In the genomic region with DNA sequence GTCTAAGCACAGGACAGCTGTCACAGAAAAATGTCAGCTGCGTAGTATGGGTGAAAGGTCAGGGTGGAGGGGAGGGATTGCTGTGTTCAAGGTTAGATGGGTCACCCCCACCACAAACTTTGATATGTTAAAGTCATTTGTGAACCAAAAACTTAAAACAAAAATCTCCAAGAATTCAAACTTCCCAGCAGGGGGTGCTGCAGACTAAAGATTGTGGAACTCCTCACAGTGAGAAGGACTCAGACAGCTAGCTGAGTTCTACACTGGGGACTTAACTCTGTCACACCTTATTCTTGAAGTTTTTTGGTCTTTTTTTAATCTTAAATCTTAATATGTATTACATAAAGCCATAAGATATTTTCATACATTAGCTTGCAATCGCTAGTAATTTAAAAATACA, we compare ENCODE assay signal across 8 mouse cellular contexts. TPM values are rescaled to one million over a fixed set of nuclear protein-coding genes. Genes with fewer than 3 reads are reported as not detected.
DNase-seq lines count a peak whose midpoint lies in the region; ATAC-seq lines count a peak whose summit lies in the region.

No protein-coding gene starts in this region.

- DNase-seq in CD4-positive, CD25-positive, alpha-beta regulatory T cell, adult 2 months (ENCODE audit: low read depth, low spot score): peak; percentile 27
- peak; percentile 34 for DNase-seq in kidney, adult 18-20 months
- no peak for DNase-seq in kidney, adult 11 months
- peak; percentile 61 for DNase-seq in MN1 (ENCODE audit: low spot score)
- DNase-seq in kidney, postnatal 14 days: peak; percentile 45
- peak; percentile 35 to 62 for DNase-seq in spleen, postnatal 36 days (ENCODE audit: low spot score in 2 of 2)
- DNase-seq in urinary bladder, adult 18-20 months (ENCODE audit: low spot score in 2 of 2): no peak

- no peak for ATAC-seq in CD4-positive, CD25-positive, alpha-beta regulatory T cell, adult 4 months

RNA-seq across cellular contexts. Expression of gene Prep, which starts 31.7 kb away (rescaled TPM):
- polyA plus RNA-seq in CD4-positive, CD25-positive, alpha-beta regulatory T cell, adult 4 months (2017; shearing (Covaris generic)): 1 to 10 TPM; 2.5 to 3.4 TPM

Comparison
In these comparisons a context has a peak if more than half of its experiments do, and no peak if none do; other contexts are left out.
1. DNase-seq: peak in CD4-positive, CD25-positive, alpha-beta regulatory T cell, adult 2 months (single experiment), kidney, adult 18-20 months (single experiment), MN1 (single experiment), kidney, postnatal 14 days (single experiment) and spleen, postnatal 36 days (2 of 2); none in kidney, adult 11 months (single experiment) and urinary bladder, adult 18-20 months (0 of 2).